In genomic region chr6:30357561-30358177, GRCm38 (mm10) we compare ENCODE assay signal across 9 mouse cellular contexts. TPM values are rescaled to one million over a fixed set of nuclear protein-coding genes. Genes with fewer than 3 reads are reported as not detected.
A peak's percentile ranks its signal among the peaks of the same experiment; 100 is the strongest.
DNase-seq lines count a peak whose midpoint lies in the region; ATAC-seq and TF ChIP-seq lines count a peak whose summit lies in the region.
"Had no signal": no experiment of that assay in that cellular context is flagged by ENCODE, and none has a peak within 500 bp of the region (broad histone marks: within the 10 kb centered on the region; RNA-seq: fewer than 3 reads in every experiment).

No protein-coding gene starts in this region.

- no peak for TF ChIP-seq POLR2A in cortical plate, adult 2 months (IDR thresholded peaks at IDR 0.05; ENCODE audit: extremely low read depth, insufficient read depth, low read length)

- 22% methylated on average over 9 of the region's 9 CpGs for WGBS in liver, embryonic 11.5 days
- 14% methylated on average over 9 of the region's 9 CpGs for WGBS in stomach, embryonic 15.5 days

- H3K36me3 ChIP-seq in liver, embryonic 11.5 days (ENCODE audit: control insufficient read depth, insufficient read depth, low read length): no peaks in the 10 kb centered on the region
- H3K36me3 ChIP-seq in stomach, embryonic 15.5 days: no peaks in the 10 kb centered on the region
- H3K36me3 ChIP-seq: embryonic facial prominence, embryonic 12.5 days had no signal

- ATAC-seq in activated CD4-positive, CD25-positive, alpha-beta regulatory T cell, adult 4 months: peak; percentile 79
- ATAC-seq in liver, embryonic 11.5 days (replicated peaks; ENCODE audit: low FRiP score): no peak
- no peak; the same call in 1 of the 2 replicates for ATAC-seq in stomach, embryonic 15.5 days (ENCODE audit: insufficient read depth, low FRiP score, low read depth)

- H3K4me2 ChIP-seq in liver, embryonic 11.5 days: no peak overlapping the region
- H3K4me2 ChIP-seq in stomach, embryonic 15.5 days: peak overlapping the region; percentile 28; the same call in 1 of the 2 replicates
- H3K4me2 ChIP-seq: embryonic facial prominence, embryonic 12.5 days had no signal

- H3K9me3 ChIP-seq in liver, embryonic 11.5 days (ENCODE audit: control insufficient read depth, low read length): no peaks in the 10 kb centered on the region
- H3K9me3 ChIP-seq in stomach, embryonic 15.5 days: no peaks in the 10 kb centered on the region
- H3K9me3 ChIP-seq: embryonic facial prominence, embryonic 12.5 days had no signal

- no peak overlapping the region for H3K9ac ChIP-seq in liver, embryonic 11.5 days (ENCODE audit: low read depth, low read length)
- no peak overlapping the region for H3K9ac ChIP-seq in stomach, embryonic 15.5 days
- H3K9ac ChIP-seq: embryonic facial prominence, embryonic 12.5 days had no signal

- H3K4me1 ChIP-seq in cortical plate, adult 2 months (ENCODE audit: control insufficient read depth, insufficient read depth, low read length): no peaks in the 10 kb centered on the region
- H3K4me1 ChIP-seq in liver, embryonic 11.5 days (replicated peaks; ENCODE audit: control insufficient read depth, insufficient read depth, low read length): no peaks in the 10 kb centered on the region
- H3K4me1 ChIP-seq in stomach, embryonic 15.5 days: 0 out of 2 replicates have a peak, but pooled peaks cover 8% of the 10 kb centered on the region

- peak; percentile 85 for TF ChIP-seq CTCF in cortical plate, adult 2 months (IDR thresholded peaks at IDR 0.05; ENCODE audit: extremely low read depth, insufficient read depth, low read length)

- no peak overlapping the region for H3K27ac ChIP-seq in cortical plate, adult 2 months (ENCODE audit: insufficient read depth, low read length)
- no peak overlapping the region for H3K27ac ChIP-seq in liver, embryonic 11.5 days (ENCODE audit: low read depth, low read length)
- H3K27ac ChIP-seq in stomach, embryonic 15.5 days: no peak overlapping the region
- H3K27ac ChIP-seq: embryonic facial prominence, embryonic 12.5 days had no signal

- DNase-seq in 3134 (ENCODE audit: extremely low read depth, insufficient read length, low spot score): peak; percentile 52
- DNase-seq in gastrocnemius, postnatal 25 days: peak; percentile 55
- DNase-seq in kidney, adult 9 months: peak; percentile 85
- peak; percentile 66 for DNase-seq in liver, embryonic 11.5 days (ENCODE audit: low spot score)
- peak; percentile 78 to 85 for DNase-seq in natural killer cell, adult 2 months (ENCODE audit: low spot score in 2 of 2)

- no peaks in the 10 kb centered on the region for H3K27me3 ChIP-seq in liver, embryonic 11.5 days (replicated peaks; ENCODE audit: control insufficient read depth, insufficient read depth, low read length)
- H3K27me3 ChIP-seq in stomach, embryonic 15.5 days (replicated peaks): no peaks in the 10 kb centered on the region
- H3K27me3 ChIP-seq: embryonic facial prominence, embryonic 12.5 days had no signal

- H3K4me3 ChIP-seq in cortical plate, adult 2 months (ENCODE audit: insufficient read depth, low read length): no peak overlapping the region
- no peak overlapping the region for H3K4me3 ChIP-seq in liver, embryonic 11.5 days (ENCODE audit: low read depth, low read length)
- H3K4me3 ChIP-seq in stomach, embryonic 15.5 days (replicated peaks): no peak overlapping the region
- H3K4me3 ChIP-seq: embryonic facial prominence, embryonic 12.5 days had no signal

RNA-seq across cellular contexts. Expression of gene Zc3hc1, which starts 33.2 kb away (rescaled TPM):
- 10 to 100 TPM; 44.5 to 48.8 TPM for polyA plus RNA-seq in activated CD4-positive, CD25-positive, alpha-beta regulatory T cell, adult 4 months (2017; shearing (Covaris generic))
- polyA plus RNA-seq in cortical plate, adult 2 months (2012; rRNA removed): 24.3 and 24.9 TPM in 2 replicates
- 10 to 100 TPM; 15.2 to 15.8 TPM for total RNA-seq in gastrocnemius, postnatal 25 days (2021)
- polyA plus RNA-seq in liver, embryonic 11.5 days (2014; fragmentation: Nextera tagmentation; extraction: Ambion mirVana): 64.6 and 68.5 TPM in 2 replicates
- 40.2 and 43.5 TPM in 2 replicates for polyA plus RNA-seq in stomach, embryonic 15.5 days (2015; fragmentation: Nextera tagmentation; extraction: Ambion mirVana)

RNA-seq across cellular contexts. Expression of gene Klhdc10, which starts 44.0 kb away (rescaled TPM):
- polyA plus RNA-seq in activated CD4-positive, CD25-positive, alpha-beta regulatory T cell, adult 4 months (2017; shearing (Covaris generic)): 1 to 10 TPM; 2.1 to 2.5 TPM
- 58.0 and 67.4 TPM in 2 replicates for polyA plus RNA-seq in cortical plate, adult 2 months (2012; rRNA removed)
- total RNA-seq in gastrocnemius, postnatal 25 days (2021): 10 to 100 TPM; 44.3 to 46.2 TPM
- polyA plus RNA-seq in liver, embryonic 11.5 days (2014; fragmentation: Nextera tagmentation; extraction: Ambion mirVana): 19.2 and 20.8 TPM in 2 replicates
- polyA plus RNA-seq in stomach, embryonic 15.5 days (2015; fragmentation: Nextera tagmentation; extraction: Ambion mirVana): 16.8 and 20.8 TPM in 2 replicates

RNA-seq across cellular contexts. Expression of gene Ube2h, which starts 53.3 kb away (rescaled TPM):
- 100 to 1,000 TPM; 117 to 152 TPM for polyA plus RNA-seq in activated CD4-positive, CD25-positive, alpha-beta regulatory T cell, adult 4 months (2017; shearing (Covaris generic))
- 71.3 and 72.4 TPM in 2 replicates for polyA plus RNA-seq in cortical plate, adult 2 months (2012; rRNA removed)
- 10 to 100 TPM; 50.4 to 62.2 TPM for total RNA-seq in gastrocnemius, postnatal 25 days (2021)
- polyA plus RNA-seq in liver, embryonic 11.5 days (2014; fragmentation: Nextera tagmentation; extraction: Ambion mirVana): 21.6 and 22.5 TPM in 2 replicates
- 41.9 and 44.0 TPM in 2 replicates for polyA plus RNA-seq in stomach, embryonic 15.5 days (2015; fragmentation: Nextera tagmentation; extraction: Ambion mirVana)
